In genomic region chr13:12464159-12464558, GRCm38 (mm10) we compare ENCODE assay signal across 1 mouse cellular context. TPM values are rescaled to one million over a fixed set of nuclear protein-coding genes. Genes with fewer than 3 reads are reported as not detected.
"Had no signal": no experiment of that assay in that cellular context is flagged by ENCODE, and none has a peak within 500 bp of the region (broad histone marks: within the 10 kb centered on the region; RNA-seq: fewer than 3 reads in every experiment).

No protein-coding gene starts in this region.

RNA-seq across cellular contexts. Expression of gene Edaradd, which starts 56.1 kb away (rescaled TPM):
- polyA plus RNA-seq: myocyte had no signal
